Mouse (Mus musculus) lung, postnatal 0 days (tissue): ENCODE data around the gene Aebp2. TPM values are rescaled to one million over a fixed set of nuclear protein-coding genes. Genes with fewer than 3 reads are reported as not detected.

Experiments
- ATAC-seq: fragments of 200-750 bp; cut with Nextera tagmentation; 2 replicates; pipeline ENCODE4 v1.8.0; 2017; ENCODE audit warnings: moderate library complexity
- DNase-seq: peaks from one replicate; pipeline ENCODE4 v3.0.0-alpha.2; 2016; ENCODE audit warnings: low spot score
- H3K27ac ChIP-seq: fragments of 300-500 bp; sonication (generic); 2 replicates; pipeline ENCODE4 v1.5.1; 2014; ENCODE audit warnings: antibody characterized with exemption, mild to moderate bottlenecking, low read length, mixed read lengths
- H3K27me3 ChIP-seq: fragments of 300-500 bp; sonication (generic); replicated peaks from 2 replicates; pipeline ENCODE4 v1.6.1; 2014; ENCODE audit warnings: low read length, mixed read lengths; ENCODE audit not compliant: insufficient read depth
- H3K36me3 ChIP-seq: fragments of 300-500 bp; sonication (generic); 2 replicates; pipeline ENCODE4 v1.6.1; 2014; ENCODE audit warnings: low read length, mixed read lengths; ENCODE audit not compliant: insufficient read depth
- H3K4me1 ChIP-seq: fragments of 300-500 bp; sonication (generic); 2 replicates; pipeline ENCODE4 v1.6.1; 2014; ENCODE audit warnings: antibody characterized with exemption, low read depth, low read length, mixed read lengths; ENCODE audit not compliant: insufficient read depth
- H3K4me2 ChIP-seq: fragments of 300-500 bp; sonication (generic); replicated peaks from 2 replicates; pipeline ENCODE4 v1.6.1; 2014; ENCODE audit warnings: low read depth, mild to moderate bottlenecking, low read length, moderate library complexity, mixed read lengths
- H3K4me3 ChIP-seq: fragments of 300-500 bp; sonication (generic); 2 replicates; pipeline ENCODE4 v1.5.1; 2014; ENCODE audit warnings: low read depth, low read length
- H3K9ac ChIP-seq: fragments of 300-500 bp; sonication (generic); replicated peaks from 2 replicates; pipeline ENCODE4 v1.6.1; 2014; ENCODE audit warnings: low read depth, mild to moderate bottlenecking
- H3K9me3 ChIP-seq: fragments of 300-500 bp; sonication (generic); 2 replicates; pipeline ENCODE4 v1.6.1; 2016; ENCODE audit warnings: low read length, mixed read lengths
- CTCF ChIP-seq: IDR thresholded peaks from 2 replicates; pipeline ENCODE4 v1.5.1; 2016; ENCODE audit warnings: antibody characterized with exemption, mild to moderate bottlenecking
- EP300 ChIP-seq: IDR thresholded peaks from 2 replicates; pipeline ENCODE4 v1.6.1; 2016; ENCODE audit warnings: antibody characterized with exemption, mild to moderate bottlenecking, control low read depth
- WGBS: fragments of 180-500 bp; shearing (Covaris S2); extraction: QIAGEN DNeasy Blood & Tissue Kit; methylation state at CpG from one replicate; pipeline ENCODE4 v1.1.7; 2014; 5-methylcytosine and 5-hydroxymethylcytosine counted together
- polyA plus RNA-seq: library from polyadenylated mRNA; unstranded; fragments of >200 nt; fragmentation: Nextera tagmentation; extraction: Ambion mirVana; gene quantifications from 2 replicates; pipeline ENCODE4 v1.2.1, GENCODE M21; 2015

The Aebp2 gene
- polyA plus RNA-seq, 1 experiment from 2014 or later, result 7.6 TPM

DNA sequence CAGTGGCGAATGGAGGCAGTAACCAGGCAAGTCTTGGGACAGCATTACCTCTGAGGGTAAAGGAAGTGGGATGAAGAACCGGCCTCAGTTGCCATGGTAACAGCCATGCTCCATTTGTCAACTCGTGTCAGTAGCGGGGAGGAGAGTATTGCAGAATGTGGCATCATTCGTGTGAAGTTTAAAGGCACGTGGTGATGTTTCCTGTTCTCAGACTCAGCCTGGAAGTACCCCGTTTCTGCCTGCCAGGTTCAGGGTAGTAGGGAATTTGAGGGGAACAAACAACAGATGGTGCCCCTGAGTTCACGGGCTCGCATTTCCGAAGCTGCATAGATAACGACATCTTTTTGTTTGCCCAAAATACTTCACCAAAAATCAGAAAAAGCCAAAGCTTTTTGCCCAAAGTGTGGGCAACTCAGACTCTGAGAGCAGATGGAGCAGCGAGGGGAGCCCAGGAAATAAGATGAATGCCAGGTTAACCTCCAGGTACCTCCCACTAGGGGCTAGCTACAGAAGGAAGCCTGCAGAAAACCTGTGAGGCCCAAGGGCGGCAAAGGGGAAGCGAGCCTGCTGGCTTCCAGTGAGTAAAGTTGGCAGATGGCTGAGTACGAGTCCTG is 56.3 kb downstream of the Aebp2 start:
- peak; percentile 36 for DNase-seq
- ATAC-seq, result peak; percentile 32; the same call in 1 of the 2 replicates
- no peak overlapping the region for H3K27ac ChIP-seq
- H3K4me1 ChIP-seq, result no peaks in the 10 kb centered on the region
- WGBS, result 20% methylated on average over 15 of the region's 15 CpGs
- H3K4me2 ChIP-seq, result no peak overlapping the region
- no peaks in the 10 kb centered on the region for H3K36me3 ChIP-seq
- H3K9ac ChIP-seq, result no peak overlapping the region
- TF ChIP-seq CTCF, result no peak
- TF ChIP-seq EP300, result no peak
- H3K4me3 ChIP-seq, result no peak overlapping the region
- no peaks in the 10 kb centered on the region for H3K27me3 ChIP-seq
- no peaks in the 10 kb centered on the region for H3K9me3 ChIP-seq

DNA sequence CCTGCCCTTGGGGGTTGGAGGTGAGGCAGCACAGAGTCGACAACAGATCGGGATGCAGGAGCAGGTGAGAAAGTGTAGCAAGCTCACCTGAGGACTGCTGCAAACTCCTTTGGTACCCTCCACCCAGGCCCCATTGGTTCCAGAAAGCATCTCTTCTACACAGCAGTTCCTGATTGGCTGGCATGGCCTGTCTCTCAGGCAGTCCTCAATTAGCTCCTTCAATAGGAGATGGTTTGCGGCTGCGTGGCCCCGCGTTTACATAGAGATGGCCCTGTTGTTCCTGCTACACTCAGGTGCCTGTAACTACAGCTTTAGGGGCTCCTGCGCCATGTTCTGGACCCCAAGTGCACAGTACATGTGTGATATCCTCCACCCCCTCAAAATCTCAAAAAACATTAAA is 58.2 kb downstream of the Aebp2 start:
- Histone ChIP-seq H3K9me3 (no peaks in the 10 kb centered on the region), H3K27ac (no peak overlapping the region), H3K9ac (no peak overlapping the region), H3K36me3 (no peaks in the 10 kb centered on the region), H3K4me2 (no peak overlapping the region), H3K4me1 (no peaks in the 10 kb centered on the region), H3K27me3 (no peaks in the 10 kb centered on the region), H3K4me3 (no peak overlapping the region)
- ATAC-seq (no peak), DNase-seq (no peak)
- no peak for TF ChIP-seq EP300
- TF ChIP-seq CTCF, result no peak
- WGBS, result 67% methylated on average over 7 of the region's 7 CpGs

DNA sequence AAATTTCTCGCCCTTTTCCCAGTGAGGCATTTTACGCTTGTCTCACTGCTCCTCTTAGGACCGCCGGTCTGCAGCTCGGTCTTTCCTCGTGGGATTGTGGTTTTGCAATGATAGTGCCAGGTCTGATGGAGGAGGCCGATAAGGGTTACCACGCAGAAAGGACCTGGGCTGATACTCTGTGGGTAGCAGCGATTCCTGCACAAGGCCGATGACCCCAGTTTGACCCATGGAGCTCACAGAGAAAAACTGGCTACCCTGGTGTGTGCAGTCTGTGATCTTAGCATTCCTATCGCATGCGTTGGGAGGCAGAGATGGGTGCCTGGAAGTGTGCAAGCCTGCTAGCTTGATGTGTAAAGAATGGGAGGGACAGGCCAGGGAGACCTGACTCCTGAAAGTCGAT is 60.4 kb downstream of the Aebp2 start:
- 35% methylated on average over 13 of the region's 13 CpGs for WGBS
- no peak for TF ChIP-seq CTCF
- no peak for TF ChIP-seq EP300
- H3K27ac ChIP-seq, result no peak overlapping the region

DNA sequence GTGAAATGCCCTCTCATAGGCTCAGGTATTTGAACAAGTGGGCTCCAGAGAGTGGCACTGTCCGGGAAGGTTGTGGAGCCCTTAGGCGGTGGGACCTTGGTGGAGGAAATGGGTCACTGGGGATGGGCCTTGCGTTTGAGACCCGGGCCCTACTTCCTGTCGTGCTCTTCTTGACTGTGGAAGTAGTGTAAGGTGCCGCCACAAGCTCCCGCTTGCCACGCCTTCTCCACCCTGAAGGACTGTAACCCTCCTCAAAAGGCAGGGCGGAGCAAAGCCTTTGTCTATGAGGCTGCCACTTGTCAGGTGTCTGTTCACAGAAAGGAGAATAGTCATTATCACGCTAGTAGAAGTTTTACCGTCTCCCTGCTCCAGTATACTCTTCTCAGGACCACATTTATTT is 61.9 kb downstream of the Aebp2 start:
- no peaks in the 10 kb centered on the region for H3K36me3 ChIP-seq
- TF ChIP-seq EP300, result no peak
- no peak for TF ChIP-seq CTCF
- no peak overlapping the region for H3K4me2 ChIP-seq
- no peak overlapping the region for H3K27ac ChIP-seq
- DNase-seq, result no peak
- H3K9ac ChIP-seq, result no peak overlapping the region
- H3K9me3 ChIP-seq, result no peaks in the 10 kb centered on the region
- no peak for ATAC-seq
- no peaks in the 10 kb centered on the region for H3K27me3 ChIP-seq
- no peak overlapping the region for H3K4me3 ChIP-seq
- 84% methylated on average over 11 of the region's 11 CpGs for WGBS
- H3K4me1 ChIP-seq, result no peaks in the 10 kb centered on the region

More for the DNA sequence above, 60.4 kb downstream of the Aebp2 start:
- Histone ChIP-seq H3K4me2 (no peak overlapping the region), H3K27me3 (no peaks in the 10 kb centered on the region), H3K9me3 (no peaks in the 10 kb centered on the region), H3K36me3 (no peaks in the 10 kb centered on the region), H3K4me3 (no peak overlapping the region), H3K9ac (no peak overlapping the region), H3K4me1 (no peaks in the 10 kb centered on the region)
- ATAC-seq (peak; percentile 12; the same call in 1 of the 2 replicates), DNase-seq (no peak)

DNA sequence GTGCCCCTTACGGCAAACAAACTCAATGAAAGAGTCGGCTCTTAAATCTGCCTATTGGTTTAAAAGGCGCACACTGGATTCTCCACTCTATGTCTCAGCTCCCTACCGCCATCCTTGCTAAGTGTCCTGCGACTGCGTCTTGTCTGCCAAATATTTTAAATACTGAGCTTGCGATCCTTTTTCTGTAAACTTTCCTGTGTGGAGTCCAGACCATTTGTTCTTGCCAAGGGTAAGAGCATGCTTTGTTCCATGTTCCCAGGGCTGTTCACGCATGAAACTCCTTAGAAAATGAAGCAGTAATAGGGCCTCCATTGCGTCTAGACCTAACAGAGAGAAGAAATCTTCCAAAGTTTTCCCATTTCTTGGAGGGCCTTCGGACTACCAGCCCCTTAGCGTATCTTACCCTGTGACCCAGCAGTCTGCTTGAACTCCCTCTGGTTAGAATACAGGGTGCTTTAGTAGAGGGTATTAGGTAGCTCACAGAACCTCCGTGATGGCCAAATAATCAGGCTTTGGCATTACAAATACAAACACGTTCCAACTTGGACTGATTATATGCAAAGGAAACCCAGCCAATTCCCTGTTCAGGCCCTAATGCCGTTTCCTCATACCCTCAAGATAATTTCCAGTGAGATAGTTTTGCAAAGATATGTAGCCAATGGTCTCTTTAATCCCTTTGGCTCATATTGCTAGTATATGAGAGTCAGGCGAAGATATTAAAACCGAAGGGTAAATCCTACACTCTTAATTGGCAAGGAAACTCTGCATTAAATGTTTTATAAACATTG is 67.3 kb downstream of the Aebp2 start:
- TF ChIP-seq EP300 (no peak), CTCF (no peak)
- no peak overlapping the region for H3K9ac ChIP-seq
- no peaks in the 10 kb centered on the region for H3K36me3 ChIP-seq
- no peak overlapping the region for H3K4me2 ChIP-seq
- WGBS, result 56% methylated on average over 16 of the region's 16 CpGs
- H3K4me3 ChIP-seq, result no peak overlapping the region
- no peak overlapping the region for H3K27ac ChIP-seq
- H3K4me1 ChIP-seq, result no peaks in the 10 kb centered on the region
- no peaks in the 10 kb centered on the region for H3K9me3 ChIP-seq
- peak; percentile 57 for DNase-seq
- H3K27me3 ChIP-seq, result no peaks in the 10 kb centered on the region
- ATAC-seq, result no peak; the same call in 1 of the 2 replicates

DNA sequence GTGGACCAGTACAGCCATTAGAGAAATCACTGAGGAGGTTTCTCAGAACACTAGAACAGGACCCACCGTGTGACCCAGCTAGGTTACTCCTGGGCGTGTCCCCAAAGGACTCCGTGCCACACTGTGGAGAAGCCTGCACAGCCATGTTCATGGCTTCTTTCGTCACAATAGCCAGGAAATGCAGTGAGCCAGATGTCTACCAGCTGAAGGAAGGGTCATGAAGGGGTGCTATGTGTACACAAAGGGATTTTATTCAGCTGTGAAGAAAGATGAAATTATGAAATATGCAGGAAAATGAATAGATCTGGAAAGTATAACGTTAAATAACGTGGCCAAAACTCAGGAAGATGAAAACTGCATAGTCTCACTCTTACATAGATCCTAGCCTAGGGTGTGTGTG is 69.7 kb downstream of the Aebp2 start:
- no peaks in the 10 kb centered on the region for H3K4me1 ChIP-seq
- H3K27me3 ChIP-seq, result no peaks in the 10 kb centered on the region
- TF ChIP-seq EP300 (no peak), CTCF (no peak)
- no peak overlapping the region for H3K4me2 ChIP-seq
- no peak overlapping the region for H3K4me3 ChIP-seq
- 67% methylated on average over 6 of the region's 6 CpGs for WGBS
- H3K9ac ChIP-seq, result no peak overlapping the region
- DNase-seq (peak; percentile 64), ATAC-seq (peak; percentile 82)
- no peaks in the 10 kb centered on the region for H3K9me3 ChIP-seq
- H3K27ac ChIP-seq, result no peak overlapping the region
- no peaks in the 10 kb centered on the region for H3K36me3 ChIP-seq
